ENCODE assay signal across 8 mouse cellular contexts in genomic region chr8:37062012-37062944, GRCm38 (mm10).
DNase-seq lines count a peak whose midpoint lies in the region; ATAC-seq lines count a peak whose summit lies in the region.

No protein-coding gene starts in this region.

- no peak overlapping the region for H3K9ac ChIP-seq in hindbrain, embryonic 15.5 days

- H3K27ac ChIP-seq in hindbrain, embryonic 15.5 days (replicated peaks): no peak overlapping the region

- 30% methylated on average over 13 of the region's 13 CpGs for WGBS in hindbrain, embryonic 15.5 days

- H3K4me1 ChIP-seq in hindbrain, embryonic 15.5 days (replicated peaks): no peaks in the 10 kb centered on the region

- no peak overlapping the region for H3K4me2 ChIP-seq in hindbrain, embryonic 15.5 days

- no peaks in the 10 kb centered on the region for H3K27me3 ChIP-seq in hindbrain, embryonic 15.5 days

- peak; percentile 46 for ATAC-seq in activated CD4-positive, CD25-positive, alpha-beta regulatory T cell, adult 4 months
- peak; percentile 96 for ATAC-seq in frontal cortex, adult (ENCODE audit: low TSS enrichment)
- peak; percentile 79; the same call in 1 of the 2 replicates for ATAC-seq in hindbrain, embryonic 15.5 days (ENCODE audit: low FRiP score, low read depth)
- peak; percentile 92 for ATAC-seq in megakaryocyte progenitor cell, adult 5-6 weeks (replicated peaks; ENCODE audit: poor library complexity)

- no peak overlapping the region for H3K4me3 ChIP-seq in hindbrain, embryonic 15.5 days

- DNase-seq in cerebellum, adult 9-10 months: peak; percentile 33
- DNase-seq in layer of hippocampus, postnatal 10 days (ENCODE audit: low spot score in 2 of 2): peak; percentile 77 to 80
- DNase-seq in right cerebral cortex, postnatal 25 days: peak; percentile 57
- DNase-seq in natural killer cell, adult 2 months (ENCODE audit: low spot score in 2 of 2): no peak

- H3K9me3 ChIP-seq in hindbrain, embryonic 15.5 days: no peaks in the 10 kb centered on the region

- no peaks in the 10 kb centered on the region for H3K36me3 ChIP-seq in hindbrain, embryonic 15.5 days

Comparison
In these comparisons a context has a peak if more than half of its experiments do, and no peak if none do; other contexts are left out.
1. ATAC-seq: peak in every context shown above with its lines; median percentile 96 in frontal cortex, adult; 92 in megakaryocyte progenitor cell, adult 5-6 weeks; 79 in hindbrain, embryonic 15.5 days; 46 in activated CD4-positive, CD25-positive, alpha-beta regulatory T cell, adult 4 months.
2. DNase-seq: peak in cerebellum, adult 9-10 months (single experiment), layer of hippocampus, postnatal 10 days (2 of 2) and right cerebral cortex, postnatal 25 days (single experiment); none in natural killer cell, adult 2 months (0 of 2).